Mouse (Mus musculus) bone marrow, adult 2 months (tissue): ENCODE results near the gene Zc3h12d.

Source experiments
- CTCF ChIP-seq: fragments of 200-500 bp; IDR thresholded peaks from 2 replicates; pipeline ENCODE4 v1.5.1; 2011; ENCODE audit warnings: low read length, control low read depth; ENCODE audit not compliant: control insufficient read depth, insufficient read depth
- POLR2A ChIP-seq: fragments of 200-500 bp; IDR thresholded peaks from 2 replicates; pipeline ENCODE4 v1.6.1; 2011; ENCODE audit warnings: low read depth, mild to moderate bottlenecking, control low read depth, low read length, borderline replicate concordance; ENCODE audit not compliant: control insufficient read depth

- TF ChIP-seq CTCF = 0 out of 2 replicates have a peak, but pooled peaks have one; percentile 24
- TF ChIP-seq POLR2A = no peak
These were observed 1.3 kb downstream of the Zc3h12d start for GRCm38 (mm10) chr10:7833377-7834165.
